Mouse (Mus musculus): ENCODE results near the gene Urgcp.

Urgcp gene

GRCm38 (mm10) chr11:5782199-5782944, 20.2 kb upstream of the Urgcp start:
- no peak for DNase-seq

- DNase-seq: peak; percentile 80
Measured at GRCm38 (mm10) chr11:5780035-5780499, 17.9 kb upstream of the Urgcp start.

GRCm38 (mm10) chr11:5778481-5778880, 16.3 kb upstream of the Urgcp start:
- DNase-seq: no peak

GRCm38 (mm10) chr11:5766019-5766418, 3.8 kb upstream of the Urgcp start:
- DNase-seq: no peak

GRCm38 (mm10) chr11:5762633-5762982, 432 bp upstream of the Urgcp start:
- DNase-seq: no peak

GRCm38 (mm10) chr11:5753755-5754154, 8.4 kb downstream of the Urgcp start:
- no peak for DNase-seq

- DNase-seq: no peak
Measured at GRCm38 (mm10) chr11:5744951-5745350, 17.2 kb downstream of the Urgcp start.

GRCm38 (mm10) chr11:5742106-5742505, 20.1 kb downstream of the Urgcp start:
- no peak for DNase-seq

- peak; percentile 81 for DNase-seq
Measured at GRCm38 (mm10) chr11:5740965-5741627, 21.1 kb downstream of the Urgcp start.

GRCm38 (mm10) chr11:5740599-5740964, 21.6 kb downstream of the Urgcp start:
- no peak for DNase-seq

GRCm38 (mm10) chr11:5739846-5740245, 22.3 kb downstream of the Urgcp start:
- peak; percentile 28 for DNase-seq

- no peak for DNase-seq
Measured at GRCm38 (mm10) chr11:5738888-5739632, 23.1 kb downstream of the Urgcp start.

GRCm38 (mm10) chr11:5737137-5737536, 25.0 kb downstream of the Urgcp start:
- DNase-seq: no peak

- DNase-seq: no peak
Measured at GRCm38 (mm10) chr11:5734323-5734722, 27.9 kb downstream of the Urgcp start.

GRCm38 (mm10) chr11:5732401-5732800, 29.8 kb downstream of the Urgcp start:
- DNase-seq: no peak

- no peak for DNase-seq
Measured at GRCm38 (mm10) chr11:5729582-5729981, 32.6 kb downstream of the Urgcp start.

GRCm38 (mm10) chr11:5718611-5719354, 43.4 kb downstream of the Urgcp start:
- peak; percentile 1 for DNase-seq

GRCm38 (mm10) chr11:5716938-5717705, 45.1 kb downstream of the Urgcp start:
- peak; percentile 5 for DNase-seq

- no peak for DNase-seq
Measured at GRCm38 (mm10) chr11:5716246-5716645, 45.9 kb downstream of the Urgcp start.

GRCm38 (mm10) chr11:5715630-5716105, 46.5 kb downstream of the Urgcp start, which contains the start of gene Mrps24:
Gene Mrps24 (minus strand): TSS chr11:5715680.
- DNase-seq: peak; percentile 8

- no peak for DNase-seq
Measured at GRCm38 (mm10) chr11:5715179-5715578, 47.0 kb downstream of the Urgcp start.

Data from cerebellum, adult 9-11 months (tissue).